Mouse (Mus musculus) CD4-positive, CD25-positive, alpha-beta regulatory T cell, adult 2 months (primary cell): ENCODE data around the gene Naa15.
"Not testable (repeated sequence)": the region's sequence is repeated elsewhere in the genome, so short reads cannot be mapped to it uniquely, and the experiment has no call there.

Source experiments
- DNase-seq: peaks from one replicate; pipeline ENCODE4 v3.0.0-alpha.2; 2012; ENCODE audit warnings: low read depth, low spot score

Gene Naa15

GRCm38 (mm10) chr3:51415098-51416072, at the start of gene Naa15:
Naa15 (plus strand) TSS chr3:51415148.
- DNase-seq: peak; percentile 97

DNA sequence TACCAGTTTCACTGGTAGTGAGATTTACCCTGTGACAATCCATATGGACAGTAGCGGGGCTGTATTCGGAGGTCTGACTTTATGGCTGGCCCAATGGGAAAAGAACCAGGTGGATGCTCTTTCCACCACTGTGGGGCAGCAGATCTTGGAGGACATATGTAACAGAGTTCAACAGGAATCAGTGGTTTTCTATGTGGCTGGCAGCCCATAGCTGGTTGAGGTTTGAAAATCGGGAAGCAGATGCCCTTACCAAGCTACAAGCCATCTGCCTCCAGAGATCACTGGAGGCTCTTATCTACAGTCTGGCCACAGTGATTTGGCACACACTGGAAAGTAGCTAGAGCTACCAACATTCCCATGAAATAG, 49.4 kb upstream of the Naa15 start:
- no peak for DNase-seq

DNA sequence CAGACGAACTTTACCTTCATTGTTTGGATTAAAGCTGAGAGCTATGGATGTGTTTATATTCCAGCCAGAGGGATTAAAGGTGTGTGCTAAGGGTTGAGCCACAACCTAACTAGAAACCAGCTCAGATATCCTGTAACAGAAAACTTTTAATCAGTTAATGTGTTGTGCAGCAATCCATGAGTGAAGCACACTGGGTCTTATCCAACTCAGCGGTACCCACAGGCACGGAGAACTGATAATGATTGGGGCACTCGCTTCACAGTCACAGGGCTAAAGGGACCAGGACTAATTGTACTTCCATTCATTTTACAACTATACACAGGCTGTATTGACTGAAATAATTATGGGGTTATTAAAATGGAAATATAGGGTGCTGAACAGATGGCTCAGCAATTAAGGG, 48.0 kb upstream of the Naa15 start:
- DNase-seq: no peak

- no peak for DNase-seq
Observed at GRCm38 (mm10) chr3:51368011-51368410, 46.9 kb upstream of the Naa15 start.

DNA sequence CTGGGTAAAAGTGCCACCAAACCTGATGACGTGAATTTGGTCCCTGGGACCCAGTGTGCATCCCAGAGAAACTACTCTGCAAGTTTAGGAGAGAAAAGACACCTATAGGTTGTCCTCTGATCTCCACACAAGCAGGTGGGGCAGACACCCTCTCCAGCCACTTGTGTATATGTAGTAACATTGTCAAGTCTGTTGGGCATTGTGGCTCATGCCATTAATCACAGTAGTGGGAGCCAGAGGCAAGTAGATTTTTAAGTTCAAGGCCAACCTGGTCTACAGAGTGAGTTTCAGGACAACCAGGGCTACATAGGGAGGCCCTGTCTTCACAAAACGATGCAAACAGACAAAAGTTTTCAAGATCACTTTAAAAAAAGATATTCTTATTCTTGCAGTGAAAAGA, 43.1 kb upstream of the Naa15 start:
- no peak for DNase-seq

GRCm38 (mm10) chr3:51372883-51373282, 42.1 kb upstream of the Naa15 start:
- peak; percentile 43 for DNase-seq

DNA sequence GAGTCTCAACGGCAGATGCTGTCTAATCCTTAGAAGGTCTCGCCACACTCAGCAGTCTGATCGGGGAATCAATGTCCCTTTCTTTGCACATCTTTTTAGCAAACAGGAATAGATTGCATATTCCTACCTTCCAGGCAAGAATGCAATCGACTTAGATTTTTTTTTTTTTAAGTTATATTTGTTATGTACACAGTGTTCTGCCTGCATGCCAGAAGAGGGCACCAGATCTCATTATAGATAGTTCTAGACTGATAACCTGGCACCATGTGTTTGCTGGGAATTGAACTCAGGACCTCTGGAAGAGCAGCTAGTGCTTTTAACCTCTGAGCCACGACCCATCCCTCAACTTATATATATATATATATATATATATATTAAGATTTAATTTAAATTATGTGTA, 41.4 kb upstream of the Naa15 start:
- no peak for DNase-seq

- DNase-seq: peak; percentile 83
Observed at GRCm38 (mm10) chr3:51375307-51376265, 39.4 kb upstream of the Naa15 start.

DNA sequence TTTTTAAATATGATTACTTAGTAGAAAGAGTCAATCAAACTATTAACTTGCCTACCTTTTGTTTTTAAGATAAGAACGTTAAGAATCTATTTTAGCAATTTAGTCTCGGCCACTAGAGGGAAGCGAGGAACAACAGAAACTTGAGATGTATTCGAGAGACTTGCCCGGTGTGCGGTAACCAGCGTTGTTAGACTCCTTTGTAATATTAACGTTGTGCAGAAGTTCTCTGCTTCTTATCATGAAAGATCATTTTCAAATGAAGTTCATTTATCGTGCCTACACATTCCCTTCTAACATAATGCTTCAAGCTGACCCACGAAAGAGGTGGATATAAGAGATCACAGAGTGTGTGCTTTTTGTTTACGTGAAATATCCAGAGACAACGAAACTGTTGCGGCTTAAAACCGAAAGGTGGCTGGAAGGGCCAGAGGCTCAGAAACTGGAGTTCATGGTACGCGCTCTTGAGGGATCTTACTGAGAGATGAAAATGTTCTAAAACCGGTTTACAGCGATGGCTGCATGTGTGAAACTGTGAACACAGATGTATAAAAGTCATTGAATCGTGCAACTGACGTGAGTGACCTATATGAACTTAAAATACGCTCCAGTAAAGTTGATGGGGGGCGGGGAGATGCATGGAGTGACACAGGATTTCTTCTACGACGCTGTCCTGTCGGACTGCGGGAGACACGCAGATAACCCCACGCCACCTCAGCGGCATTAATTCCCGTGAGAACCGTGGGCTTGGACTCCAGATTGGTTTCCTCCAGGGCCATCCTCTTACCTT, 36.9 kb upstream of the Naa15 start:
- DNase-seq: peak; percentile 76

DNA sequence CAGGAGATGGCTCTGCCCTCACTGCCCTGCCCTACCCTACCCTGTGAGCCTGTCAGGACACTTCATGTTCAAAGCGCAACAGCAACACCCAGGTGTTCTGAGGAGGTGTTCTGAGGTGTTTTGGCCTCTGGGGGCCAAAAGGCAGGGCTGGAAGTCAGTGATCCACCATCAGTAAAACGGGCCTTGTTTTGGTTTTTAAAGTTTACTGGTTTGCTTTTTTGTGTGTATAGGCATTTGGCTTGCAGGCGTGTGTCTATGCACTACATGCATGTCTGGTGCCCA, 36.3 kb upstream of the Naa15 start:
- no peak for DNase-seq

DNA sequence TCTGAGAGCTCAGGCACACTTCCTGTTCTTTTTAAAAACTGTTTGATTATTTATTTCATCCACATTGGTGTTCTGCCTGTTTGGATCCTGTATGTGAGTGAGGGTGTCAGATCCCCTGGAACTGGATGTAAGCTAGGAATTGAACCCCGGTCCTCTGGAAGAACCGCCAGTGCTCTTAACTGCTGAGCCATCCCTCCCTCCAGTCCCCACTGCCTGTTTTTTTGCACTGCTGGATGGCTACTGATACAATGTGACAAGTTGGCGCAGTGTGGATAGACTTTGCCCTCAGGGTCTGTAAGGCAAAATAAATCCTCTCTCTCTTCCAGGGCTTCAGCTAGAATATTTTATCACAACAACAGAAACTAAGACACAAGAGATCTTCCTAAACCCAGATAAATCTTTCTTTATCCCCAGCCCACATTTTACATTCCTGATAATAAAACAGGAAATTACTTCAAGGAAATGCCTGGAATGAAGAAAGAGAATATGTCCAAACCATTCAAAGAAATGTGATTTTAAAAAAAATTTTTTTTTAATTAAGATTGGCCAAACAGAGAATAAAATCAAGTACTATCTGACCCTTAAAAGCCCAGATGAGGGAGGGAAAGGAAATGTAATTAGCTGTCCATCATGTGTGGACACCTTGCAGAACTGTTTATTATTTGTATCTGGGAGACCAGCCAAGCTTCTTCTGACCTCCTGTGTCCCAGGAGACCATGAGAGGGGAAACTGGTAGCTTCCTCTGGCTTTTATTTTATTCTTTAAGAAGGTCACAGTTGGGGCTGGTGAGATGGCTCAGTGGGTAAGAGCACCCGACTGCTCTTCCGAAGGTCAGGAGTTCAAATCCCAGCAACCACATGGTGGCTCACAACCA, 34.9 kb upstream of the Naa15 start:
- no peak for DNase-seq

GRCm38 (mm10) chr3:51380660-51381014, 34.3 kb upstream of the Naa15 start:
- no peak for DNase-seq

GRCm38 (mm10) chr3:51383409-51383808, 31.5 kb upstream of the Naa15 start:
- DNase-seq: no peak

- no peak for DNase-seq
Observed at GRCm38 (mm10) chr3:51386441-51387133, 28.4 kb upstream of the Naa15 start.

- no peak for DNase-seq
Observed at GRCm38 (mm10) chr3:51387134-51387451, 27.9 kb upstream of the Naa15 start.

DNA sequence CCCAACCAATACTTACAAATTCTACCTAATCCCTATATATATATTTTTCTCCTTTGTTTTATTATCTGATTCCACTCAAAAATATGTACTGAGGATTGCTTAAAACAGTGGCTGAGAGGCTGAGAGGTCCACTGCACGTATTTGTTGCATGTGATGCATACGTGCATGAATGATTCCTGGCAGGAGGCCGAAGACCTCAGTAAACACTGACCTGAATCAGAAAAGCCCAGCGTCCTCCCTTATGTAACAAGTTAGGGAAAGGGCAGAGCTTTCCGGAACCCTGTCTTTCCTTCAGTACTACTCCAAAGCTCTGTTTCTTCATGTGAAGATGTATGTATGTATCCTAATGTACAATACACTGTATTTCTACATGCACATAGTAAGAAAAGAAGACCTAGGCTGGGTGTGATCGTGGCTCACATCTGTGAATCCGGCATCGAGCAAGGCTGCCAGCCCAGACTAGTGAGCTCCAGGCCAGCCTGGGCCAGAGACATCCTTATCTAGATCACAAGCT, 27.0 kb upstream of the Naa15 start:
- DNase-seq: no peak

DNA sequence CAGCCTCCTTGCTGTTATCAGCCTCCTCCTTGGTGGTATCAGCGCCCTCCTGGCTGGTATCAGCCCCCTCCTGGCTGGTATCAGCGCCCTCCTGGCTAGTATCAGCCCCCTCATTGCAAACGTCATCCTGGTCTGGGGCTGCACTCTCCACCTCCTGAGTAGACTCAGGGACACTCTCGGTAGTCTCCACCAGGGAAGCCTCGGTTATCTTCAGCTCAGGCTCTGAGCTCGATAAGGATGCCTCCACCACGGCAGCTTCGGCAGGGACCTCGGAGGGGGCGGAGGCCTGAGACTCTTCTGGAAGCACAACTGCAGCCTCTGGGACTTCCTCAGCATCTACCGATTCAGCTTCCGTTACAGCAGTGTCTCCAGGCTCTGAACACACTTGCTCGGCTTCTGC, 26.0 kb upstream of the Naa15 start:
- DNase-seq: peak; percentile 35

GRCm38 (mm10) chr3:51391095-51391494, 23.9 kb upstream of the Naa15 start:
- peak; percentile 37 for DNase-seq

DNA sequence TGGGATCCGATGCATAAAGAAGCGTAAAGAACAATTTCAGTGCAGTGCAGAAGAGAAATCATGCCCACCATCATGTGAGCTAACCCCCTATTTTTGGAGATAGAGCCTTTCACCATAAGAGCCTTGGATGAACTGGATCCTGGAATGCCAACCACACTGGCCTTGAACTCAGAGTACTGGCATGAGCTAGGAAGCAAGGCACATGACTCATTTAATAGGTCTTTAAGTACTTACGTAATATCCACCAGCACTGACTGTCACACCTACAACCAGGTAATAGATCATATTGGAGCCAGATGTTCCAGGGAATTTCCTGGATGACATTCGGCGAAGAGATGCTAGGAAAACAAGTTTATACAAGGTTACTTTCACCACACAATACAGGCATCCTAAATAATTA, 23.4 kb upstream of the Naa15 start:
- no peak for DNase-seq

DNA sequence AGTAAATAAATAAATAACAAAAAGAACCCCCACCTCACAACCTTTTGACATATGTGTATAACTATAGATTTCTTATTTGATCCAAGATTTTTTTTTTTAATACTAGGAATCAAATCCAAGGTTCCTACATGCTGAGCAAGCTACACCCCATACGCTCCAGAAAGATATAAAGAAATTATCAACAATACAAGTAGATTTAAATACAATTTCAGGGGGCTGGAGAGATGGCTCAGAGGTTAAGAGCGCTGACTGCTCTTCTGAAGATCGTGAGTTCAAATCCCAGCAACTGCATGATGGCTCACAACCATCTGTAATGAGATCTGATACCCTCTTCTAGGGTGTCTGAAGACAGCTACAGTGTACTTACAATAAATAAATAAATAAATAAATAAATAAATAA, 21.9 kb upstream of the Naa15 start:
- DNase-seq: not testable (repeated sequence)
